ENCODE assay signal across 20 mouse cellular contexts in genomic region chr11:16503150-16503549, GRCm38 (mm10). TPM values are rescaled to one million over a fixed set of nuclear protein-coding genes. Genes with fewer than 3 reads are reported as not detected.
DNase-seq lines count a peak whose midpoint lies in the region; ATAC-seq and TF ChIP-seq lines count a peak whose summit lies in the region.
"Had no signal": no experiment of that assay in that cellular context is flagged by ENCODE, and none has a peak within 500 bp of the region (broad histone marks: within the 10 kb centered on the region; RNA-seq: fewer than 3 reads in every experiment).

No protein-coding gene starts in this region.

- no peak overlapping the region for H3K4me3 ChIP-seq in heart, embryonic 11.5 days (ENCODE audit: low read depth, low read length)
- peak overlapping the region; percentile 49 for H3K4me3 ChIP-seq in bone marrow, adult 2 months (replicated peaks; ENCODE audit: control insufficient read depth, low read depth, low read length)
- H3K4me3 ChIP-seq: heart, embryonic 10.5 days; layer of hippocampus, adult 2 months; limb, embryonic 13.5 days; megakaryocyte, embryonic 14.5 days had no signal

- H3K4me1 ChIP-seq in heart, embryonic 11.5 days (ENCODE audit: control insufficient read depth, insufficient read depth, low read length), result 0 out of 2 replicates have a peak, but pooled peaks cover 4% of the 10 kb centered on the region
- H3K4me1 ChIP-seq in bone marrow, adult 2 months (ENCODE audit: control insufficient read depth, insufficient read depth, low read length), result no peaks in the 10 kb centered on the region

- 74% methylated on average over 5 of the region's 5 CpGs for WGBS in heart, embryonic 11.5 days (ENCODE audit: insufficient replicate concordance)
- WGBS in bone marrow, adult 2 months, result 55% methylated on average over 5 of the region's 5 CpGs

- H3K27me3 ChIP-seq in heart, embryonic 11.5 days (ENCODE audit: control insufficient read depth, insufficient read depth, low read length), result no peaks in the 10 kb centered on the region
- H3K27me3 ChIP-seq: limb, embryonic 13.5 days; megakaryocyte, embryonic 14.5 days had no signal

- no peak for TF ChIP-seq POLR2A in bone marrow, adult 2 months (IDR thresholded peaks at IDR 0.05; ENCODE audit: borderline replicate concordance, control insufficient read depth, low read depth, low read length)

- peak overlapping the region; percentile 70 for H3K27ac ChIP-seq in heart, embryonic 11.5 days (ENCODE audit: low read depth, low read length)
- peak overlapping the region; percentile 87 for H3K27ac ChIP-seq in bone marrow, adult 2 months (ENCODE audit: control insufficient read depth, insufficient read depth, low read depth, low read length, poor library complexity)
- H3K27ac ChIP-seq: heart, embryonic 10.5 days; layer of hippocampus, adult 2 months; limb, embryonic 13.5 days had no signal

- ATAC-seq in heart, embryonic 11.5 days (replicated peaks; ENCODE audit: insufficient number of reproducible peaks, low FRiP score, low TSS enrichment), result peak; percentile 79
- ATAC-seq in megakaryocyte progenitor cell, adult 5-6 weeks (replicated peaks; ENCODE audit: poor library complexity), result peak; percentile 61
- ATAC-seq: forebrain, embryonic 16.5 days; hindbrain, embryonic 16.5 days; intestine, postnatal 0 days had no signal

- DNase-seq in heart, adult 8-10 months (ENCODE audit: low spot score), result no peak
- peak; percentile 66 for DNase-seq in liver
- no peak for DNase-seq in gastrocnemius, adult 8-10 months (ENCODE audit: low spot score in 2 of 2)
- DNase-seq in layer of hippocampus, postnatal 10 days (ENCODE audit: low spot score in 2 of 2), result no peak
- no peak for DNase-seq in cerebellum, adult 11-12 months
- DNase-seq: adrenal gland, postnatal 25 days; cerebellum, postnatal 10 days; heart, postnatal 4 days; right cerebral cortex, postnatal 14 days; thymus, postnatal 14 days had no signal

- H3K36me3 ChIP-seq in heart, embryonic 11.5 days (ENCODE audit: control insufficient read depth, insufficient read depth, low read length), result peaks cover 19% of the 10 kb centered on the region

- no peak for TF ChIP-seq CTCF in bone marrow, adult 2 months (IDR thresholded peaks at IDR 0.05; ENCODE audit: control insufficient read depth, insufficient read depth, low read length)

- H3K9me3 ChIP-seq in heart, embryonic 11.5 days (replicated peaks; ENCODE audit: control insufficient read depth, low read length), result no peaks in the 10 kb centered on the region
- H3K9me3 ChIP-seq: heart, embryonic 10.5 days; limb, embryonic 13.5 days; megakaryocyte, embryonic 14.5 days had no signal

- peak overlapping the region; percentile 27 for H3K4me2 ChIP-seq in heart, embryonic 11.5 days
- H3K4me2 ChIP-seq: limb, embryonic 13.5 days had no signal

- H3K9ac ChIP-seq in heart, embryonic 11.5 days (ENCODE audit: low read depth, low read length), result no peak overlapping the region
- H3K9ac ChIP-seq: limb, embryonic 13.5 days had no signal

RNA-seq across cellular contexts. Expression of gene Sec61g, which starts 5.1 kb away (rescaled TPM):
- polyA plus RNA-seq in heart, embryonic 11.5 days (2014; fragmentation: Nextera tagmentation; extraction: Ambion mirVana), result 28.7 and 36.6 TPM in 2 replicates
- total RNA-seq in heart, adult 8-10 months (2022), result 1 to 10 TPM; 2.4 to 6.1 (median 3.8) TPM
- polyA plus RNA-seq in bone marrow, adult 2 months (2011; ENCODE audit: insufficient read depth, insufficient read length, low replicate concordance, missing spikeins), result 36.9 and 44.4 TPM in 2 replicates
- 21.6 and 28.1 TPM in 2 replicates for total RNA-seq in megakaryocyte progenitor cell, adult 5-6 weeks (2015)
- total RNA-seq in megakaryocyte progenitor cell, adult 5-6 weeks (2017), result 14.5 and 29.4 TPM in 2 replicates
- total RNA-seq in gastrocnemius, adult 8-10 months (2022), result 1 to 10 TPM; 2.1 to 4.3 (median 3.0) TPM
- 10 to 100 TPM in 1 of 2 experiments, 1 to 10 TPM in 1; 9.4 to 14.1 TPM for total RNA-seq in layer of hippocampus, postnatal 10 days (2021)
